Mouse (Mus musculus): ENCODE data around the gene Olfm2. TPM values are rescaled to one million over a fixed set of nuclear protein-coding genes. Genes with fewer than 3 reads are reported as not detected.

Olfm2 gene
- polyA plus RNA-seq, 1 experiment from 2014 or later, result 2.3 TPM

DNA sequence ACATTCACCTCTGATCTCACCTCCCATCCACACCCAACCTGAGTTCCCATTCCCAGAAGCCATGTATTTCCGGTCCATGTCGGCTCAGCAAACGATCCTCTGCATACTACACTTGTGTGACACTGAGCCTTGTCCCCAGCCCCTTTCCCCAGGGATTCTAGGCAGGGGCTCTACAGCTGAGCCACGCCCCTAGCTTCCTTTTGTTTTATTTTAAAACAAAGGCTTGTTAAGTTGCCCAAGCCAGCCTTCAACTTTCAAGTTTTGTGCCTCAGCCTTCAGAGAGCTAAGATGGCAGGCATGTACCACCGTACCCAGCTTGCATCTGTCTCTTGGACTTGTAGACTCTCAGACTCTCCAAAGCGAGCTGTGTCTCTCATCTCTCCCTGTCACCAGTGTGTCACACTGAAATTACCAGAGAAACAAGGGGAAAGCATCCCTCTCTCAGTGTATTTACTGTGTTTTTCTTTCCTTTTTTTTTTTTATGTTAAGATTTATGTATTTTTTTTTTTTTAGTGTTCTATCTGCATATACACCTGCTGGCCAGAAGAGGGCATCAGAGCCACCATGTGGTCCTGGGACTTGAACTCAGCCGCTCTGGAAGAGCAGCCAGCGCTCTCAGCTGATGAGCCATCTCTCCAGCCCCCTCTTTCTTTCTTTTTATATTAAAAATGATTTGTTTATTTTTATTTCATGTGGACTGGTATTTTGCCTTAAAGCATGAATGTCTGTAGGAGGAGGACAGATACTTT is 7.7 kb downstream of the Olfm2 start:
- no peak for ATAC-seq (replicated peaks; ENCODE audit: insufficient number of reproducible peaks, low FRiP score, low TSS enrichment)
- Histone ChIP-seq H3K9ac (ENCODE audit: low read depth, low read length) (no peak overlapping the region), H3K4me3 (ENCODE audit: low read depth, low read length) (no peak overlapping the region), H3K27me3 (ENCODE audit: control insufficient read depth, insufficient read depth, low read length) (peaks cover 12% of the 10 kb centered on the region), H3K9me3 (replicated peaks; ENCODE audit: control insufficient read depth, low read length) (no peaks in the 10 kb centered on the region), H3K4me2 (no peak overlapping the region), H3K27ac (ENCODE audit: low read depth, low read length) (no peak overlapping the region), H3K36me3 (ENCODE audit: control insufficient read depth, insufficient read depth, low read length) (no peaks in the 10 kb centered on the region), H3K4me1 (ENCODE audit: control insufficient read depth, insufficient read depth, low read length) (no peaks in the 10 kb centered on the region)
- 39% methylated on average over 8 of the region's 8 CpGs for WGBS (ENCODE audit: insufficient replicate concordance)

- 87% methylated on average over 2 of the region's 2 CpGs for WGBS (ENCODE audit: insufficient replicate concordance)
- no peaks in the 10 kb centered on the region for H3K36me3 ChIP-seq (ENCODE audit: control insufficient read depth, insufficient read depth, low read length)
- no peak overlapping the region for H3K4me3 ChIP-seq (ENCODE audit: low read depth, low read length)
- H3K9ac ChIP-seq (ENCODE audit: low read depth, low read length), result no peak overlapping the region
- H3K27me3 ChIP-seq (ENCODE audit: control insufficient read depth, insufficient read depth, low read length), result peaks cover 8% of the 10 kb centered on the region; the same call in 1 of the 2 replicates
- H3K27ac ChIP-seq (ENCODE audit: low read depth, low read length), result no peak overlapping the region
- H3K4me2 ChIP-seq, result no peak overlapping the region
- no peaks in the 10 kb centered on the region for H3K9me3 ChIP-seq (replicated peaks; ENCODE audit: control insufficient read depth, low read length)
- ATAC-seq (replicated peaks; ENCODE audit: insufficient number of reproducible peaks, low FRiP score, low TSS enrichment), result no peak
- no peaks in the 10 kb centered on the region for H3K4me1 ChIP-seq (ENCODE audit: control insufficient read depth, insufficient read depth, low read length)
Measured at GRCm38 (mm10) chr9:20737227-20737626, 8.9 kb downstream of the Olfm2 start.

GRCm38 (mm10) chr9:20734692-20735091 is 11.5 kb downstream of the Olfm2 start:
- no peak for ATAC-seq (replicated peaks; ENCODE audit: insufficient number of reproducible peaks, low FRiP score, low TSS enrichment)
- Histone ChIP-seq H3K27ac (ENCODE audit: low read depth, low read length) (no peak overlapping the region), H3K4me1 (ENCODE audit: control insufficient read depth, insufficient read depth, low read length) (no peaks in the 10 kb centered on the region), H3K27me3 (ENCODE audit: control insufficient read depth, insufficient read depth, low read length) (peaks cover 18% of the 10 kb centered on the region; the same call in 1 of the 2 replicates), H3K9ac (ENCODE audit: low read depth, low read length) (no peak overlapping the region), H3K4me3 (ENCODE audit: low read depth, low read length) (no peak overlapping the region), H3K4me2 (no peak overlapping the region), H3K36me3 (ENCODE audit: control insufficient read depth, insufficient read depth, low read length) (no peaks in the 10 kb centered on the region), H3K9me3 (replicated peaks; ENCODE audit: control insufficient read depth, low read length) (no peaks in the 10 kb centered on the region)
- WGBS (ENCODE audit: insufficient replicate concordance), result 59% methylated on average over 3 of the region's 3 CpGs

DNA sequence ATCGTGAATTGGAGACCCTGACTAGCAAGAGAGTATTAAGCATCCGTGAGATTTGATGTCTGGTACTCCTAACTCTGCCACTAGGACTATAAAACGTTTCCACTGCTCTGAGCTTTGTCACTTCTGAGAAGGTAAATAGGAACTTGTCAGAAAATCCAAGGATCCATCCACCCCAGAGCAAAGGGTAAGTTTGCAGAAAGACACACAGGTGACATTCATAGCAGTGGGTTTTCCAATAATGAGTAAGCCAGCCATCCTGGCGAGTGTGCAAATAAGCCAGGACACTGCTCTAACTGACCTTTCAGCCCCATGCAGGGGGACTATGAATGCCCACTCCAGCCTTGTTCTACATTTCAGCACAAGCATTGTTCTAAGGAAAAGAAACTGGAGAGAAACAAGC is 14.4 kb downstream of the Olfm2 start:
- WGBS (ENCODE audit: insufficient replicate concordance), result 50% methylated on average over 4 of the region's 4 CpGs
- peaks cover 41% of the 10 kb centered on the region for H3K27me3 ChIP-seq (ENCODE audit: control insufficient read depth, insufficient read depth, low read length)

DNA sequence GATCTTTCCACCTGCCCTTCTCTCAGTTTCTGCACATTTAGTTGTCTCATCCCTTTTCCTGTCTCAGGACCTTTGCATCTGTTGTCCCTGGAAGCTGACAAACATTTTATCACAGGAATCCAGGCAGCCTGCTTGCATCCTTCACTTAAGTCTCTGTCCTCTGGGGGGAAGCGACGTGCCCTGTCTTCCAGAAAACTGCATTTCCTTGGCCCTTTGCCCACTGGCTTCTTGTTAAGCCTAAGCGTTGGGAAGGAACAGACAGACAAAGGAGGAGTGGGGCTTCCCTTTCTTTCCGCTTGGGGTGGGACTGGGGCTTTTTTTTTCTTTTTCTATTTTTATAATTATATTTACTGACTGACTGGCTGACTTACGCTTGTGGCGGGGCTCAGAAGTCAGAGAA is 16.7 kb downstream of the Olfm2 start:
- no peaks in the 10 kb centered on the region for H3K36me3 ChIP-seq (ENCODE audit: control insufficient read depth, insufficient read depth, low read length)
- no peak overlapping the region for H3K4me3 ChIP-seq (ENCODE audit: low read depth, low read length)
- H3K4me2 ChIP-seq, result no peak overlapping the region
- H3K27ac ChIP-seq (ENCODE audit: low read depth, low read length), result no peak overlapping the region
- 58% methylated on average over 6 of the region's 6 CpGs for WGBS (ENCODE audit: insufficient replicate concordance)
- H3K9ac ChIP-seq (ENCODE audit: low read depth, low read length), result no peak overlapping the region
- no peaks in the 10 kb centered on the region for H3K9me3 ChIP-seq (replicated peaks; ENCODE audit: control insufficient read depth, low read length)
- peaks cover 63% of the 10 kb centered on the region for H3K27me3 ChIP-seq (ENCODE audit: control insufficient read depth, insufficient read depth, low read length)
- H3K4me1 ChIP-seq (ENCODE audit: control insufficient read depth, insufficient read depth, low read length), result peaks cover 14% of the 10 kb centered on the region; the same call in 1 of the 2 replicates
- no peak for ATAC-seq (replicated peaks; ENCODE audit: insufficient number of reproducible peaks, low FRiP score, low TSS enrichment)

More for the DNA sequence above, 14.4 kb downstream of the Olfm2 start:
- Histone ChIP-seq H3K4me3 (ENCODE audit: low read depth, low read length) (no peak overlapping the region), H3K9me3 (replicated peaks; ENCODE audit: control insufficient read depth, low read length) (no peaks in the 10 kb centered on the region), H3K36me3 (ENCODE audit: control insufficient read depth, insufficient read depth, low read length) (no peaks in the 10 kb centered on the region), H3K9ac (ENCODE audit: low read depth, low read length) (no peak overlapping the region), H3K4me1 (ENCODE audit: control insufficient read depth, insufficient read depth, low read length) (peaks cover 8% of the 10 kb centered on the region; the same call in 1 of the 2 replicates), H3K27ac (ENCODE audit: low read depth, low read length) (no peak overlapping the region), H3K4me2 (no peak overlapping the region)
- no peak for ATAC-seq (replicated peaks; ENCODE audit: insufficient number of reproducible peaks, low FRiP score, low TSS enrichment)

DNA sequence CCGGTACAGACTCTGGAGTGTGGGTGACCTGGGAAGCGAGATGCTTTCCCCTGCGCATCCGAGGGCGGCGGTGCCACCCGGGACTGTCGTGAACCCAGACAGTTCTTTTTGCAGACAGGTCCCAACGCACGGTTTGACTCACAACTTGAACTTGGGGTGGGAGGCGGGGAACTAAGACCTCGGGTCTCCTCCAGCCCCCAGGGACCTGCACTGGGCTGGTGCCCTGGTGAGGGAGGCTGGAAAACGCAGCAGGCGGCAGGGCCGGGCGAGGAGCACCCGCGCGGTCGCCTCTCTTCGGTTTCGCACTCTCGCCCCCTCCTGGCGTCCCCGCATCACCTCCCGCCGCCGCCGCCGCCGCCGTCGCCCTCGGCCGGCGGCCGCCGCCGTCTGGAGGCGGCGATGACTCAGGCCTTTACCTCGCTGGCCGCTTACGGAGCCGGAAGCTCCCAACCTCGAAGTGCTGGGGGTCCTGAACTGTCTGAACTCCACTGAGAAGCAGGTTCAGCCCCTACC is 18.5 kb downstream of the Olfm2 start:
- Histone ChIP-seq H3K27me3 (ENCODE audit: control insufficient read depth, insufficient read depth, low read length) (peaks cover 68% of the 10 kb centered on the region), H3K4me2 (peak overlapping the region; percentile 97), H3K9me3 (replicated peaks; ENCODE audit: control insufficient read depth, low read length) (no peaks in the 10 kb centered on the region), H3K27ac (ENCODE audit: low read depth, low read length) (no peak overlapping the region), H3K4me3 (ENCODE audit: low read depth, low read length) (peak overlapping the region; percentile 57), H3K36me3 (ENCODE audit: control insufficient read depth, insufficient read depth, low read length) (no peaks in the 10 kb centered on the region), H3K9ac (ENCODE audit: low read depth, low read length) (0 out of 2 replicates have a peak overlapping the region, but pooled peaks have one; percentile 16), H3K4me1 (ENCODE audit: control insufficient read depth, insufficient read depth, low read length) (peaks cover 14% of the 10 kb centered on the region; the same call in 1 of the 2 replicates)
- peak; percentile 40; the same call in 1 of the 2 replicates for ATAC-seq (replicated peaks; ENCODE audit: insufficient number of reproducible peaks, low FRiP score, low TSS enrichment)
- WGBS (ENCODE audit: insufficient replicate concordance), result 1% methylated on average over 46 of the region's 46 CpGs

GRCm38 (mm10) chr9:20726859-20727600 is 19.1 kb downstream of the Olfm2 start:
- 1% methylated on average over 52 of the region's 54 CpGs for WGBS (ENCODE audit: insufficient replicate concordance)
- Histone ChIP-seq H3K4me1 (ENCODE audit: control insufficient read depth, insufficient read depth, low read length) (peaks cover 14% of the 10 kb centered on the region; the same call in 1 of the 2 replicates), H3K9ac (ENCODE audit: low read depth, low read length) (peak overlapping the region; percentile 52; the same call in 1 of the 2 replicates), H3K4me2 (peak overlapping the region; percentile 97), H3K36me3 (ENCODE audit: control insufficient read depth, insufficient read depth, low read length) (no peaks in the 10 kb centered on the region), H3K27ac (ENCODE audit: low read depth, low read length) (no peak overlapping the region), H3K9me3 (replicated peaks; ENCODE audit: control insufficient read depth, low read length) (no peaks in the 10 kb centered on the region), H3K4me3 (ENCODE audit: low read depth, low read length) (peak overlapping the region; percentile 57), H3K27me3 (ENCODE audit: control insufficient read depth, insufficient read depth, low read length) (peaks cover 68% of the 10 kb centered on the region)
- peak; percentile 46; the same call in 1 of the 2 replicates for ATAC-seq (replicated peaks; ENCODE audit: insufficient number of reproducible peaks, low FRiP score, low TSS enrichment)

- H3K9ac ChIP-seq (ENCODE audit: low read depth, low read length), result peak overlapping the region; percentile 52; the same call in 1 of the 2 replicates
- 3% methylated on average over 42 of the region's 42 CpGs for WGBS (ENCODE audit: insufficient replicate concordance)
Measured at GRCm38 (mm10) chr9:20726134-20726858, 19.9 kb downstream of the Olfm2 start.

More at GRCm38 (mm10) chr9:20726134-20726858, 19.9 kb downstream of the Olfm2 start:
- Histone ChIP-seq H3K27me3 (ENCODE audit: control insufficient read depth, insufficient read depth, low read length) (peaks cover 66% of the 10 kb centered on the region), H3K4me2 (peak overlapping the region; percentile 97), H3K27ac (ENCODE audit: low read depth, low read length) (no peak overlapping the region), H3K4me3 (ENCODE audit: low read depth, low read length) (peak overlapping the region; percentile 57), H3K36me3 (ENCODE audit: control insufficient read depth, insufficient read depth, low read length) (no peaks in the 10 kb centered on the region), H3K4me1 (ENCODE audit: control insufficient read depth, insufficient read depth, low read length) (peaks cover 14% of the 10 kb centered on the region; the same call in 1 of the 2 replicates), H3K9me3 (replicated peaks; ENCODE audit: control insufficient read depth, low read length) (no peaks in the 10 kb centered on the region)
- no peak for ATAC-seq (replicated peaks; ENCODE audit: insufficient number of reproducible peaks, low FRiP score, low TSS enrichment)

Data from heart, embryonic 11.5 days (tissue).